Mouse (Mus musculus): ENCODE measurements at regions not wholly inside any gene's neighbourhood (a gene's known extent, or its start where the extent isn't known, plus 50 kb on each side); places are given as distances from the start of the nearest gene placed in this dataset.
A peak's percentile ranks its signal among the peaks of the same experiment; 100 is the strongest.

GRCm38 (mm10) chr13:97554601-97555000 is 205.8 kb downstream of the Gm10260 start:
- no peak overlapping the region for H3K4me2 ChIP-seq (ENCODE audit: low read depth)
- ATAC-seq (no peak), DNase-seq (no peak)
- H3K27me3 ChIP-seq (ENCODE audit: insufficient read depth, low read length) = no peaks in the 10 kb centered on the region
- H3K36me3 ChIP-seq (ENCODE audit: insufficient read depth) = no peaks in the 10 kb centered on the region
- H3K27ac ChIP-seq (ENCODE audit: low read depth, low read length) = no peak overlapping the region
- WGBS = 38% methylated on average over 5 of the region's 5 CpGs
- H3K4me3 ChIP-seq (ENCODE audit: low read depth, low read length) = no peak overlapping the region
- TF ChIP-seq CTCF (IDR thresholded peaks at IDR 0.05; ENCODE audit: low read depth) = no peak
- H3K9me3 ChIP-seq (ENCODE audit: low read length) = no peaks in the 10 kb centered on the region
- H3K4me1 ChIP-seq (ENCODE audit: insufficient read depth) = no peaks in the 10 kb centered on the region
- no peak overlapping the region for H3K9ac ChIP-seq

DNA sequence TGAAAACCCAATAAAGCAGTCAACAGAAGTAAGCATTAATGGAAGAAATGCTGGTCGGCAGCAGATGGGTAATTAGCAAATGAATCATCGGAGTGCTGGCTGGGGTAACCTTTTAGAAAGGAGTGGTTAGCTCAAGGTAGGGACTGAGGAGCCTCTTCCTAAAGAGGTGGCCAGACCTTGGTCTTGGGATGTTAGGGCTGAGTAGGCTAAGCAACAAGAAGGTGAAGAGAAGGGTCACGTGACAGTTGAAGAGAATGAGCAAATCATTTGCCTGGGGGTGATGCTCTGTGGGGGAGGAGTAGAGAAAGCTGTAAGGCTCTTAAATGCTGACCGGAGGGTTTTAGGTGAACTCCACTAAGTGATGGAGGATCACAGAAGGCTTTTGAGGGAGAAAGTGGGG is 208.2 kb downstream of the Gm10260 start:
- no peak overlapping the region for H3K27ac ChIP-seq (ENCODE audit: low read depth, low read length)
- no peak overlapping the region for H3K9ac ChIP-seq
- peaks cover 6% of the 10 kb centered on the region; the same call in 1 of the 2 replicates for H3K4me1 ChIP-seq (ENCODE audit: insufficient read depth)
- H3K27me3 ChIP-seq (ENCODE audit: insufficient read depth, low read length) = no peaks in the 10 kb centered on the region
- TF ChIP-seq CTCF (IDR thresholded peaks at IDR 0.05; ENCODE audit: low read depth) = no peak
- no peaks in the 10 kb centered on the region for H3K36me3 ChIP-seq (ENCODE audit: insufficient read depth)
- H3K4me3 ChIP-seq (ENCODE audit: low read depth, low read length) = no peak overlapping the region
- DNase-seq = no peak
- H3K9me3 ChIP-seq (ENCODE audit: low read length) = no peaks in the 10 kb centered on the region
- no peak overlapping the region for H3K4me2 ChIP-seq (ENCODE audit: low read depth)
- 59% methylated on average over 4 of the region's 4 CpGs for WGBS
- ATAC-seq = no peak

DNA sequence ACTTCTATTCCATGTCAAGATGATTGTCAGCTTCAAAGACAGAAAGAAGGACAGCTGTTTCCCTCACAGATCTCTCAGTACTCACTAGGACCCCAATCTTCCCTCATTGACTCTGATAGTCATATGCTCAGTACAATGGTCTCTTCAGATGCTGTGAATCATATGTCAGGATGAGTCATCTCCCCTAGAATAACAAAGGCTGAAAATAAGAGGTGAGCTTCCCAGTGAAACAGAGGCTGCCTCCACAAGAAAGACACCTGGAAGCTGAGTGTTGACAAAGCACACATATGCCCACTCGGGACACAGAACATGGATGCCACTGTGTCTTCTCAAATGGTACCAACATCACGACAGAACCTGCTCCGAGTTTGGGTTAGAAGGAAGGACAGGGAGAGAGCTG is 209.6 kb downstream of the Gm10260 start:
- Histone ChIP-seq H3K4me1 (ENCODE audit: insufficient read depth) (peaks cover 6% of the 10 kb centered on the region; the same call in 1 of the 2 replicates), H3K4me3 (ENCODE audit: low read depth, low read length) (no peak overlapping the region), H3K9ac (no peak overlapping the region), H3K27ac (ENCODE audit: low read depth, low read length) (no peak overlapping the region), H3K27me3 (ENCODE audit: insufficient read depth, low read length) (no peaks in the 10 kb centered on the region), H3K36me3 (ENCODE audit: insufficient read depth) (no peaks in the 10 kb centered on the region), H3K4me2 (ENCODE audit: low read depth) (no peak overlapping the region), H3K9me3 (ENCODE audit: low read length) (no peaks in the 10 kb centered on the region)
- 87% methylated on average over 3 of the region's 3 CpGs for WGBS
- ATAC-seq = no peak
- no peak for TF ChIP-seq CTCF (IDR thresholded peaks at IDR 0.05; ENCODE audit: low read depth)
- DNase-seq = no peak

GRCm38 (mm10) chr13:97550172-97550571 is 210.3 kb downstream of the Gm10260 start:
- no peaks in the 10 kb centered on the region for H3K9me3 ChIP-seq (ENCODE audit: low read length)
- H3K27ac ChIP-seq (ENCODE audit: low read depth, low read length) = 0 out of 2 replicates have a peak overlapping the region, but pooled peaks have one; percentile 0
- H3K9ac ChIP-seq = no peak overlapping the region
- 74% methylated on average over 5 of the region's 5 CpGs for WGBS
- H3K4me2 ChIP-seq (ENCODE audit: low read depth) = no peak overlapping the region
- H3K4me3 ChIP-seq (ENCODE audit: low read depth, low read length) = no peak overlapping the region
- DNase-seq = peak; percentile 76
- peak; percentile 63; the same call in 1 of the 2 replicates for ATAC-seq
- H3K27me3 ChIP-seq (ENCODE audit: insufficient read depth, low read length) = no peaks in the 10 kb centered on the region
- H3K36me3 ChIP-seq (ENCODE audit: insufficient read depth) = no peaks in the 10 kb centered on the region
- H3K4me1 ChIP-seq (ENCODE audit: insufficient read depth) = peaks cover 6% of the 10 kb centered on the region; the same call in 1 of the 2 replicates
- TF ChIP-seq CTCF (IDR thresholded peaks at IDR 0.05; ENCODE audit: low read depth) = no peak

DNA sequence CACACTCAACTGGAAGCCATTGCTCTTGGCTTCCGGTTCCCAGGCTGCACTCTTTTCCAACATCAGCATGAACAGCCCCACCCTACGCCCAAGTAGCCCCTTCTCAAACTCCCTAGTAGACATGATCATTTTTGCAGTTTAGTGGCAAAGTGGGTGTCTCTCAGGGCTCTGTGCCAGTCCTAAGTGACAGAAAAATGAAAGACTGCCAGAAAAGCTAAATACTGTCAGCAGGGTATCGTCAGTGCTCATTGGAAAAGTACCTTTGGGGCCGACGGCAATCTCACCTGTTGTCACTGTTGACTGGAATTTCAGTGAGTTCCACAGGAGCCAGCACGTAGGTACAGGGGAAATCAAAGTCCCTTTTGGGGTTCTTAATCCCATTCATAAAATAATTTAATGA is 211.0 kb downstream of the Gm10260 start:
- 69% methylated on average over 6 of the region's 6 CpGs for WGBS
- DNase-seq = no peak
- Histone ChIP-seq H3K36me3 (ENCODE audit: insufficient read depth) (no peaks in the 10 kb centered on the region), H3K27ac (ENCODE audit: low read depth, low read length) (no peak overlapping the region), H3K4me2 (ENCODE audit: low read depth) (no peak overlapping the region), H3K9me3 (ENCODE audit: low read length) (no peaks in the 10 kb centered on the region), H3K4me3 (ENCODE audit: low read depth, low read length) (no peak overlapping the region), H3K27me3 (ENCODE audit: insufficient read depth, low read length) (no peaks in the 10 kb centered on the region), H3K4me1 (ENCODE audit: insufficient read depth) (peaks cover 6% of the 10 kb centered on the region; the same call in 1 of the 2 replicates), H3K9ac (no peak overlapping the region)
- ATAC-seq = no peak
- TF ChIP-seq CTCF (IDR thresholded peaks at IDR 0.05; ENCODE audit: low read depth) = no peak

- no peaks in the 10 kb centered on the region for H3K27me3 ChIP-seq (ENCODE audit: insufficient read depth, low read length)
- no peak overlapping the region for H3K9ac ChIP-seq
- H3K4me3 ChIP-seq (ENCODE audit: low read depth, low read length) = no peak overlapping the region
- no peaks in the 10 kb centered on the region for H3K36me3 ChIP-seq (ENCODE audit: insufficient read depth)
- ATAC-seq (no peak), DNase-seq (no peak)
- peaks cover 6% of the 10 kb centered on the region; the same call in 1 of the 2 replicates for H3K4me1 ChIP-seq (ENCODE audit: insufficient read depth)
- no peak for TF ChIP-seq CTCF (IDR thresholded peaks at IDR 0.05; ENCODE audit: low read depth)
- H3K4me2 ChIP-seq (ENCODE audit: low read depth) = no peak overlapping the region
- no peaks in the 10 kb centered on the region for H3K9me3 ChIP-seq (ENCODE audit: low read length)
- 0 out of 2 replicates have a peak overlapping the region, but pooled peaks have one; percentile 36 for H3K27ac ChIP-seq (ENCODE audit: low read depth, low read length)
- WGBS = 26% methylated on average over 9 of the region's 9 CpGs
These were observed 211.9 kb downstream of the Gm10260 start for GRCm38 (mm10) chr13:97548527-97548977.

GRCm38 (mm10) chr13:97546936-97547335 is 213.5 kb downstream of the Gm10260 start:
- no peaks in the 10 kb centered on the region for H3K27me3 ChIP-seq (ENCODE audit: insufficient read depth, low read length)
- H3K4me2 ChIP-seq (ENCODE audit: low read depth) = no peak overlapping the region
- no peak overlapping the region for H3K4me3 ChIP-seq (ENCODE audit: low read depth, low read length)
- H3K4me1 ChIP-seq (ENCODE audit: insufficient read depth) = peaks cover 6% of the 10 kb centered on the region; the same call in 1 of the 2 replicates
- DNase-seq (no peak), ATAC-seq (no peak)
- 45% methylated on average over 5 of the region's 5 CpGs for WGBS
- 0 out of 2 replicates have a peak overlapping the region, but pooled peaks have one; percentile 2 for H3K27ac ChIP-seq (ENCODE audit: low read depth, low read length)
- no peaks in the 10 kb centered on the region for H3K36me3 ChIP-seq (ENCODE audit: insufficient read depth)
- no peaks in the 10 kb centered on the region for H3K9me3 ChIP-seq (ENCODE audit: low read length)
- H3K9ac ChIP-seq = no peak overlapping the region
- TF ChIP-seq CTCF (IDR thresholded peaks at IDR 0.05; ENCODE audit: low read depth) = no peak
